Mouse (Mus musculus) lung, postnatal 25 days (tissue): ENCODE data around the gene Fam78a.

Source experiments
- DNase-seq: peaks from one replicate; pipeline ENCODE4 v3.0.0; 2022; ENCODE audit warnings: low spot score

The Fam78a gene

DNA sequence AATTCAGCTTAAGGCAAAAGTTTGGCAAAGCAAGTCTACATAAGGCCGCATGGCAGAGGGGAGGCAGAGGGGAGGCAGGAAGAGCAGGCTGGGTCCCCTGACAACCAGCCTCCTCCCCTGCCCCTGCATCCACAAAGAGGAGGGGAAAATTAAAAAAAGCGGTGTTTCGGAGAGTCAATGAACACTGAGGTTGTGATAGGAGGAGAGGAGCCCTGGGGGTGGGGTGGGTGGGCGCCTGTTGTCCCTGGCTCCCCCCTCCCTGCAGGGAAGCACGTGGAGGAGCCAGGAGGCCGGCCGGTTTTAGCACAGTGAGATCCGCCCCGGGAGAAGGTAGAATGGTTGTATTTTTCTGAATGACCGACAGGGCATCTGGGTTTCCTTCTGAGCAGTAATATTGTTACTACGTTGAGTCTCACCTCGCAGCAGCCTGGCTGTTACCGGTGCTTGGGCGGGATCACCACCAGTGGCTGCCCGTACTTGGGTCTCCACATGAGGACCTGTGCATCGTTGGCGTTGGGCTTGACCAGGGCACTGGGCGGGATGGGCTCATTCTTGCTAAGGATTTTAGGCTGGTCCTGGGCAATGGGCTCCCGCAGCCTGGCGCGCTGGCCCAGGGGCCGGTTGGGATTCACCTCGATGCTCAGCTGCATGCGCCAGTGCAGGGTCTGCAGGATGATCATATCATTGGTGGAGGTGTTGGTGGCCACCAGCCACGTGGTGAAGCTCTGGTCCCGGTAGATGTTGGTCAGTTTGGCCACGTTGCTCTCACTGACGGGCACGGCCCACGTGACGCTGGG is 15.6 kb downstream of the Fam78a start:
- DNase-seq, result no peak

DNA sequence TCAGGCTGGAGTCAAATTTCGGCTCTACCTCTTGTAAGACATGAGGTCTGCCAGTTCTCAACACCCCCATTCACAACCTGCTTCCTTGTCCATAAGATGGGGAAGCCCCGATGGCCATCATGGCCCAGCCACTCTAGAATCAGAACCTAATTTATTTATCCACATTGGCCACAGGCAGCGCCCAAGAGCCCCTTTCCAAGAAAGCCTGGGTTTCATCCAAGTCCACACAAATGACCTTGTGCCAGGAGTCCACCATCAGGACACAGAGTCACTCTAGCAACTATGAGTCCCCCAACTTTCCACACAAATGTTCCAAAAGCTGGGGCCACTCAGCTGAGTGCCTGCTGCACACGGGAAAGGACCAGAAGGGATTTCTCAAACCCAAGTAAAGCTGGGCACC is 18.7 kb downstream of the Fam78a start:
- DNase-seq, result no peak

GRCm38 (mm10) chr2:32065371-32065791 is 19.3 kb downstream of the Fam78a start:
- DNase-seq, result no peak

GRCm38 (mm10) chr2:32064913-32065312 is 19.7 kb downstream of the Fam78a start:
- no peak for DNase-seq

DNA sequence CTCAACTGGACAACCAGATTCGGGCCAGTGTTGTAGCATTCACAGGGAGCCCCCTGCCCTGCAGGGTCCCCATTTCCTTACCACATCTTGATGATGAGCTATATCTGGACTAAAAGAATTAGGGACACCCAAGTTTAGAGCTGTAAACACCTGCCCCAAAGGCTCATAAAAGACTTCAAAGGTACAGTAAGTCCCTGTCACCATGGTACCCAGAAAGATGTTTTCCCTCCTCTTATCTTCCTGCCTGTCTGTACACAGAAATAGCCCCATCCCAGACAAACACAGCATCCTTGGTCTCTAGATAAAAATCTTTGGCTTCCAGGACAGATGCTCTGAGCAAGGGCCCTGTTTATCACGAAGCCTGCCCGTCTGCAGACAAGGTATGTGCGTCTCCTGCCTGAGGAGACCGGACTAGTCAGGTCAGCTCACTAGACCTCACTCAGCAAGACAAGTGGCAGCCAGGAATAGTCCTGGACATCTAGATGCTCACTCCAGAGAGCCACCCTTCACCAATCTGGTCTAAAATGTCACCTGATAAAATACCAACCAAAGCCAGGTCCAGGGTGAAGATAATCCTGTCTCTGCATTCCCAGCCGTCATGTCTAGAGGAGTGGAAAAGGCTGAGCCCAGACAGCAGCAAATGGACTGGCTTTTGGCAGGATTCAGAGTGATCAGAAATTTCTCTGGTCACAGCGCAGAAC is 21.1 kb downstream of the Fam78a start:
- no peak for DNase-seq

- no peak for DNase-seq
Measured at GRCm38 (mm10) chr2:32062626-32063410, 21.8 kb downstream of the Fam78a start.

DNA sequence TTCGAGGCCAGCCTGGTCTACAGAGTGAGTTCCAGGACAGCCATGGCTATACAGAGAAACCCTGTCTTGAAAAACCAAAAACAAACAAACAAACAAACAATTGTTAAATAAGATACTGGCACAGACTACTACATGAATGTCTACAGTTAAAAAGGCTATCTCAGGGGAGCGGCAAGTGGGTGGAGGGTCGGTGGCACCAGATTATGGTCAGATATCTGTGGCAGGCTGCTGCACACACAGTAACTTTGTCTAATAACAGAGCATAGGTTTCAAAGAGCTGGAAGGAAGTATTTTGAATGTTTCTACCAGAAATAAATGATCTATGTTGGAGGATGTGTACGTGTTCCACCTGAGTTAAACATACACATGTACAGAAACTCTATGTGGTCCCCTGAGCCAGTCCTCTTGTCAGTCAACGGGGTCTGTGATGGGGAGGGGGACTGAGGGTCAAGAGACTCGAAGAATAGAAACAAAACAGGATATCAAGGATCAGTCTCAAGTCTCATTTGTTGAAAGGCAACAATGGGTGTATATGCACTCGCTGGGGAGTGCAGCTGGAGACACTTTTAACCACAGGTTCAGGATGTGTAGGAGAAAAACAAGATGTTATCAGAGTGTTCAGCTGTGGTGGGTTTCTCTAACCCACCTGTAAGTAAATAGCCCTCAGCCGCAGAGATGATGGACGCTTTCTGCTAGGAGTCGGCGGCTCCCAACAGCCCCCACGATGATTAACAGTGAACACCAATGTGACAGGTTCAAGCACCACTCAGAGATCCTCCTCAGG is 22.7 kb downstream of the Fam78a start:
- DNase-seq, result no peak

GRCm38 (mm10) chr2:32061189-32061588 is 23.5 kb downstream of the Fam78a start:
- DNase-seq, result no peak

DNA sequence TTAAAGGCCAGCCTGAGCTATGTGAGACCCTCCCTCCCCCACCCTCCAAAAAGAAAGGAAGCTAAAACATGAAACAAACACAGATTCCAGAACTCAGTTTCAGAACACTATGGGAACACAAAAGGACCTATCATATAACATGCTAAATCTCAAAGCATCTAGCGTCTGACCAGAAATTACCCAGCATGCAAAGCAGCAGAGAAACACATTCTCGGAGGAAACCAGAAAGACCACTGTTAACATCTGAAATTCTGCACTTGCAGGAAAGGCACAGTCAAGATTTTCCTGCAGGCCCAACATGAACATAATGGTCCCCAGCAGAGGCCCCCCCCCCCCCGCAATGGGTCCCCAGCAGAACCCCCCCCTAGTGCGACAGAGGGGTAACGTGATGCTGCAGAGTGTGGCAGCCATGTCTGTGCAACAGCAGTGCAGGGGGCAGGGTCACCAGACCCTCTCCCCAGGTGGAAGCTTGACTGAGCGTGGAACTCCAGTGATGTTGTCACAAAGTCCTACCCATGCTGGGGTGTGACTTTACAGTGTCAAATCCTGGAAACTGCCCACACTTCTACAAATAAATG is 24.3 kb downstream of the Fam78a start:
- no peak for DNase-seq

DNA sequence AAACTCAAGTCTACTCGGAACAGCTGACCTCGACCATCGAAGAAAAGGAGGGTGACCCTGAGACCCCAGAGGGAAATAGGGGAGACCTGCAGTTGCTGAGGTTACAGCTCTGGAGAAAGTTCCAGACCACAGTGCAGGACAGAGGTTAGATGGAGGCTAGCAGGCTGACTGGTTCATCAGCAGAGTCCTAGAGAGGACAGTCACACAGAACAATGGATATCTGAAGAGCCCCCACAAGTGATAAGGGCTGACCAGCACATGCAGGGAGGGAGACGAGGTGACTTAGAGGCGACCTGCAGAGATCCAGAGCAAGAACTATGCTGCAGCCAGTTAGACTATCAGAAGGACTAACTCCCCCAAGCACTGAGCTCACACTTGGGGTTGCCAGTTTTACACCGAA is 25.0 kb downstream of the Fam78a start:
- no peak for DNase-seq

GRCm38 (mm10) chr2:32058716-32059115 is 25.9 kb downstream of the Fam78a start:
- no peak for DNase-seq

- DNase-seq, result no peak
Measured at GRCm38 (mm10) chr2:32058241-32058640, 26.4 kb downstream of the Fam78a start.

- no peak for DNase-seq
Measured at GRCm38 (mm10) chr2:32057794-32058193, 26.9 kb downstream of the Fam78a start.

GRCm38 (mm10) chr2:32057360-32057759 is 27.3 kb downstream of the Fam78a start:
- no peak for DNase-seq

DNA sequence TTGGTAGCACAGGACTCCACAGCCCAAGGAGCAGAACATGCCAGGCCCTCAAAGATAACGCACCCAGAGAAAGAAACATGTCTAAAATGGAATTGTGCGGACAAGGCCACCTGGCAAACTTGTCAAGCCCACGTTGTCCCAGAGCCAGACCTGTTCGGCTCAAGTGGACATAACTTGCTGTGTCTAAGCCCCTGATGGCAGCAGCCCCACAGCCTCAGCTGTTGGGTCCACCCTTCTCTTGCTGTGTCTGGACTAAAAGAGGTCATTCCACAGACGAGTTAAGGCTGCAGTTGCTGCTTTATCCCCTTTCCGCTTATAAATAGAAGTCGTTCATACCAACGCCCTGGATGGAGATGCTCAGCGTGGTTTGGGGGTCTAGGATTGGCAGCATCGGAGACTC is 28.1 kb downstream of the Fam78a start:
- DNase-seq, result no peak

- DNase-seq, result no peak
Measured at GRCm38 (mm10) chr2:32055357-32055965, 29.2 kb downstream of the Fam78a start.

- no peak for DNase-seq
Measured at GRCm38 (mm10) chr2:32052418-32052817, 32.2 kb downstream of the Fam78a start.

- no peak for DNase-seq
Measured at GRCm38 (mm10) chr2:32051791-32052190, 32.9 kb downstream of the Fam78a start.

DNA sequence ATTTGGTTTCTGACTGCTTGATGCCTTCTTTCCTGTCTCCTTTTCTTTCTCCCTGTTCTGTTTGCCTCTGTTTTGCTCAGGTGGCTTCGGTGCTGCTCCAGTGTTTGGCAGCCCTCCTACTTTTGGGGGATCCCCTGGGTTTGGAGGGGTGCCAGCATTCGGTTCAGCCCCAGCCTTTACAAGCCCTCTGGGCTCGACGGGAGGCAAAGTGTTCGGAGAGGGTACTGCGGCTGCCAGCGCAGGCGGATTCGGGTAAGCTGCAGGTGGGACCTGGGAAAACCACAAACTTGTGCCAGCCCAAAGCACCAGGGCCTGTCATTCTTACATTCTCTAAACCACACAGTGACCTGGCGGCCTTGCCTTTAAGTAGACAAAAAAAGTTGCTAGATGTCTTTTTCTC is 37.3 kb downstream of the Fam78a start:
- DNase-seq, result no peak

- DNase-seq, result no peak
Measured at GRCm38 (mm10) chr2:32046009-32046408, 38.6 kb downstream of the Fam78a start.

DNA sequence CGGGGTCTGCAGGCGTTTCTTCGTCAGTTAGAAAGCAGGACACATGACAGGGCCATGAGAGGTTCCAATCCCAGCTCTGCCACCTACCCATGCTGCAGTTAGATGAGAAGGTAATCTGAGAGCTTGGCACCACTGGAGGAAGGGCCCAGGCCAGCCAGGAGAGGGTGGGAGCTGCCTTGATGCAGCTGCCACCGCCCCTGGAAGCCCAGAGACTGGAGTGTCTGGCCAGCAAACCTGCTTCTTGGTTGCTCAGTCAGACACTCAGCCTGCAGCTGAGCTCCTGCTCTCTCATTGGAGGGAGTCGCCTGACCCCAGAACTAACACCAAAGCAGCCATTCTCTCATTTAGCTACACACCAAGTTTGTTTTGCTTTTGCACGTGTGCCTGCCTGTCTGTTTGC is 39.3 kb downstream of the Fam78a start:
- DNase-seq, result no peak
